Mouse (Mus musculus): Measurements from ENCODE around the gene Pes1.

- no peak for TF ChIP-seq ZC3H11A (IDR thresholded peaks at IDR 0.05; ENCODE audit: borderline replicate concordance, low read depth, low read length)
- no peak for TF ChIP-seq ZNF384 (IDR thresholded peaks at IDR 0.05; ENCODE audit: low read depth, low read length)
These were observed 2.9 kb upstream of the Pes1 start for GRCm38 (mm10) chr11:3960901-3961300.

All from ES-E14 (cell line).